Mouse (Mus musculus) cerebellum, adult 2 months (tissue): Measurements from ENCODE around the gene Zfp799.

Experiments
- CTCF ChIP-seq: fragments of 200-500 bp; IDR thresholded peaks from 2 replicates; pipeline ENCODE4 v1.5.1; 2011; ENCODE audit warnings: low read depth, mild to moderate bottlenecking, control low read depth, low read length, moderate library complexity, borderline replicate concordance; ENCODE audit not compliant: insufficient read depth
- POLR2A ChIP-seq: fragments of 200-500 bp; IDR thresholded peaks from 2 replicates; pipeline ENCODE4 v1.6.1; 2011; ENCODE audit warnings: low read length, control low read depth, borderline replicate concordance; ENCODE audit not compliant: insufficient read depth

- no peak for TF ChIP-seq CTCF
- no peak for TF ChIP-seq POLR2A
Observed at GRCm38 (mm10) chr17:32788576-32788975, 41.5 kb downstream of the Zfp799 start.
